Mouse (Mus musculus) monocyte, adult 5-6 weeks (primary cell): ENCODE data around the gene Krtap28-10. TPM values are rescaled to one million over a fixed set of nuclear protein-coding genes. Genes with fewer than 3 reads are reported as not detected.
"Not testable (repeated sequence)": the region's sequence is repeated elsewhere in the genome, so short reads cannot be mapped to it uniquely, and the experiment has no call there.

ENCODE experiments used
- ATAC-seq: fragments of 153-309, 156-312 bp; replicated peaks from 2 replicates; pipeline ENCODE4 v1.8.0; 2017; ENCODE audit warnings: mild to moderate bottlenecking; ENCODE audit not compliant: low TSS enrichment, insufficient number of reproducible peaks, severe bottlenecking, poor library complexity, low FRiP score
- total RNA-seq: library from RNA; stranded (forward); fragments of 200-1000, 200-491, 200-594 nt; gene quantifications from 3 replicates; pipeline ENCODE4 v1.2.3, GENCODE M21; 2017

The Krtap28-10 gene
- total RNA-seq, 1 experiment from 2014 or later, result not detected

DNA sequence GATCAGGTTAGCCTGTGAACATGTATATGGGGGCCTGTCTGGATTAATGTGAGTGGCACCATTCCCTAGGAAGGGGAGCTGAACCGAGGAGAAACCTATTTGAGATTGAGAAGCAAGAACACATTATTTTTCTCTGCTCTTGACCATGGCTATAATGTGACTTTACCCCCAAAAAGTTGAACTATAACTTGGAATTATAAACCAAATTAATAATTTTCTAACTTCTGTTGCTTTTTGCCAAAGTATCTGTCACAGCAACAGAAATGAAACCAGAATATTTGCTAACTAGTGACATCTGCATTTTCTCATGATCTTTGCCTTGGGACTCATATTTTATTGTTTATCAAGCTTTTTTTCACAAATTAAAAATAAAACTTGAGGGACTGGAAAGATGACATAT is 25.7 kb downstream of the Krtap28-10 start:
- ATAC-seq, result no peak

DNA sequence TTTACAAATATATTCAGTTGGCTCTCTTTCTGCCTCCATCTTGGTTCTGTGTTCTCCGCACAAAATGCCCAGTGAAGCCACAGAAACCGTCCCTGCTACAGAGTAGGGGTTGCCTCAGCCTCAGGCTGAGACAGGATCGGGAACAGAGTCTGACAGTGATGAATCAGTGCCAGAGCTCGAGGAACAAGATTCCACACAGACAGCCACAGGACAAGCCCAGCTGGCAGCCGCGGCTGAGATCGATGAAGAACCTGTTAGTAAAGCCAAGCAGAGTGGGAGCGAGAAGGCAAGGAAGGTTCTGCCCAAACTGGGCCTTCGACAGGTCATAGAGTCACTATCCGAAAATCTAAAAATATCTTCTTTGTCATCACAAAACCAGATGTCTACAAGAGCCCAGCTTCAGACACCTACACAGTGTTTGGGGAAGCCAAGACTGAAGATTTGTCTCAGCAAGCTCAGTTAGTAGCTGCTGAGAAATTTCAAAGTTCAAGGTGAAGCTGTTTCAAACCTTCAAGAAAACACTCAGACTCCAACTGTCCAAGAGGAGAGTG is 26.9 kb downstream of the Krtap28-10 start:
- ATAC-seq, result no peak

- ATAC-seq, result no peak
Measured at GRCm38 (mm10) chr1:83014477-83014876, 27.8 kb downstream of the Krtap28-10 start.

DNA sequence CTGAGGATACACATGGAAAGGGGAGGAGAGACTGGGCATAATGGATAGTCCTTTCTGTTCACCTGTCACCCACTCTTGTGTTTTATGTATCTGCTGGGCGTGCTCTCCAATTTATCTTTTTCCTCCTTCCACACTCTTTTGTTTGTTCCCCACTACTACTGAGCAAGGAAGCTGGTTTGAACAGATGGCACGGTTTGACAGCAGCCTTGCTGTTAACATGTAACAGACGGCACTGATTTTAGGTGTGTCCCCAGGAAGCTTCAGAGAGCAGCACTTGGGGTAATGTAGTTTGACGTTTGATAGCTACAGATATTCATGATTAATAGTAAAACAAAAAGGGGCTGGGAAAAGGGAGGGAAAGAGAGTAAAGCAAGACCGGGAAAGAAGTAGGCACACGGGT is 34.8 kb downstream of the Krtap28-10 start:
- ATAC-seq, result no peak

DNA sequence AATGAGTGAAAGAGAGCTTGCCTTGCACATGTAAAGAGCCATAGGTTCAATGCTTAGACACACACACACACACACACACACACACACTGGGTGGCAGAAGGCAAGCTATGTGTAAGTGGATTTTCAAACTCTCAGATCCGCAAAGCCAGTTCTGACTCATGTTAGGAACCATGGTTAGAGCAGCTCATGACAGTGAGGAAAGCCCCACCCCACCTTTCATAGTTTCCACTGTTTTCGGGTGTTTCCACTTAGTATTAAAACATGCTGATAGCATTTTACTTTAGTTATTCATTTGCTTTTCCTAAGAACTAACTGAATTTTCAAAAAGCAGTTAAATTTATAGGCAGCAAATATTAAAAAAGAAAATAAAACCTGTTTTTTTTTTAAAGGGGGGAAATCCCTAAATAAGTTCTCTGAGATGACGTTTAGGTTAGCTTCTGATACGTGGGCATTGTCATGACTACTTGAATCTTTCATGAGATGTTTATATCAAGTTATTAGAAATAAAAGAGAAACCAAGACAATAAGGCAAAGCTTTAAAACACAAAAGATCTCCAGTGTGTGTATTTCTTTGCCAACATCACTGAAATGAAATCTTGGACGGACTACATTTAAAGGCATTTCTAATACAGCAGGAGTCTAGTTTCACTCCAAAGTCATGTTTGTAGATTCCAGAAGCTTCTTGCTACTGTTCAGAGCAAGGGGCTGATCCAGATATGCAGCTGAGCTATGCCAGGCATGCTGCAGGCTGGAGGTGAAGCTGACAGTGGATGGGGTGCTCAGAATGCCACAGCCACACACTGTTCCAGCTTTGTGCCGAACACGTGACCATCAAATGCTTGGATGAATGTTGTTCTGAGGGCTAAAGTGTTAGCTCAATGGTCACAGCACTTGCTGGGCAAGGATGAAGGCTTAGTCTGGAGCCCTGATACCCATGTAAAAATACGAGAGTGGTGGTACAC is 35.8 kb downstream of the Krtap28-10 start:
- ATAC-seq, result no peak

- ATAC-seq, result not testable (repeated sequence)
Measured at GRCm38 (mm10) chr1:83000306-83000705, 42.0 kb downstream of the Krtap28-10 start, which contains the start of gene Gm47959. TSS of gene Gm47959 (plus strand) at chr1:83000548.

GRCm38 (mm10) chr1:82993947-82994346 is 48.3 kb downstream of the Krtap28-10 start:
- no peak for ATAC-seq

GRCm38 (mm10) chr1:82992093-82992492 is 50.2 kb downstream of the Krtap28-10 start:
- no peak for ATAC-seq

- ATAC-seq, result no peak
Measured at GRCm38 (mm10) chr1:82991596-82991995, 50.7 kb downstream of the Krtap28-10 start.

Other genes starting within 250 kb of the Krtap28-10 start
- gene Agfg1, start 203.0 kb downstream of the Krtap28-10 start, total RNA-seq, result 48.1 to 56.6 TPM (median 55.5 TPM) in 3 replicates
- gene A030005L19Rik, start 129.2 kb downstream of the Krtap28-10 start, total RNA-seq, result 0.58 TPM in 1 of 3 replicates, not detected in the others
- gene A030014E15Rik, start 117.6 kb downstream of the Krtap28-10 start, total RNA-seq, result not detected in 3 replicates
- gene Gm6217, start 111.1 kb downstream of the Krtap28-10 start, total RNA-seq, result not detected in 3 replicates
- not detected in 3 replicates for gene A030003K21Rik, start 99.1 kb downstream of the Krtap28-10 start, total RNA-seq
- not detected in 3 replicates for gene Gm7544, start 86.5 kb downstream of the Krtap28-10 start, total RNA-seq
- not detected in 3 replicates for gene Gm47955, start 82.2 kb downstream of the Krtap28-10 start, total RNA-seq
- not detected in 3 replicates for gene Gm47959, start 41.9 kb downstream of the Krtap28-10 start, total RNA-seq
- gene Slc19a3, start 4.0 kb downstream of the Krtap28-10 start, total RNA-seq, result not detected in 3 replicates
- not detected in 3 replicates for gene Gm47969, start 2.5 kb upstream of the Krtap28-10 start, total RNA-seq
- not detected in 3 replicates for gene A030005K14Rik, start 16.9 kb upstream of the Krtap28-10 start, total RNA-seq
- not detected in 3 replicates for gene Krtap28-13, start 18.4 kb upstream of the Krtap28-10 start, total RNA-seq
- gene Ccl20, start 74.3 kb upstream of the Krtap28-10 start, total RNA-seq, result not detected in 3 replicates
- not detected in 3 replicates for gene Daw1, start 117.3 kb upstream of the Krtap28-10 start, total RNA-seq